Mouse (Mus musculus) lung, postnatal 10 days (tissue): ENCODE results near the gene Fam25c.

Source experiments
- DNase-seq: peaks from one replicate; pipeline ENCODE4 v3.0.0; 2021

Fam25c gene

GRCm38 (mm10) chr14:34363490-34364253 lies 8.4 kb upstream of the Fam25c start:
- peak; percentile 81 for DNase-seq

- peak; percentile 85 for DNase-seq
Observed at GRCm38 (mm10) chr14:34362726-34363445, 7.7 kb upstream of the Fam25c start.

GRCm38 (mm10) chr14:34362135-34362534 lies 6.9 kb upstream of the Fam25c start:
- DNase-seq: no peak

- no peak for DNase-seq
Observed at GRCm38 (mm10) chr14:34360251-34360650, 5.0 kb upstream of the Fam25c start.

- DNase-seq: no peak
Observed at GRCm38 (mm10) chr14:34359676-34360244, 4.5 kb upstream of the Fam25c start.

GRCm38 (mm10) chr14:34357671-34358455 lies 2.6 kb upstream of the Fam25c start:
- DNase-seq: peak; percentile 24

- DNase-seq: no peak
Observed at GRCm38 (mm10) chr14:34354456-34354855, 777 bp downstream of the Fam25c start.

GRCm38 (mm10) chr14:34353326-34353725 lies 1.9 kb downstream of the Fam25c start:
- peak; percentile 32 for DNase-seq

GRCm38 (mm10) chr14:34352523-34352922 lies 2.7 kb downstream of the Fam25c start:
- DNase-seq: no peak

- DNase-seq: no peak
Observed at GRCm38 (mm10) chr14:34351660-34352059, 3.6 kb downstream of the Fam25c start.

- DNase-seq: peak; percentile 42
Observed at GRCm38 (mm10) chr14:34349007-34349406, 6.2 kb downstream of the Fam25c start.

GRCm38 (mm10) chr14:34348301-34348700 lies 6.9 kb downstream of the Fam25c start:
- no peak for DNase-seq

- no peak for DNase-seq
Observed at GRCm38 (mm10) chr14:34347084-34347483, 8.1 kb downstream of the Fam25c start.

GRCm38 (mm10) chr14:34345771-34346566 lies 9.3 kb downstream of the Fam25c start:
- no peak for DNase-seq

- DNase-seq: no peak
Observed at GRCm38 (mm10) chr14:34344361-34344760, 10.9 kb downstream of the Fam25c start.

GRCm38 (mm10) chr14:34343078-34343477 lies 12.2 kb downstream of the Fam25c start:
- no peak for DNase-seq

- no peak for DNase-seq
Observed at GRCm38 (mm10) chr14:34341993-34342392, 13.2 kb downstream of the Fam25c start.

- no peak for DNase-seq
Observed at GRCm38 (mm10) chr14:34339446-34339845, 15.8 kb downstream of the Fam25c start.

GRCm38 (mm10) chr14:34332476-34332875 lies 22.8 kb downstream of the Fam25c start:
- no peak for DNase-seq

- no peak for DNase-seq
Observed at GRCm38 (mm10) chr14:34331886-34332285, 23.3 kb downstream of the Fam25c start.

GRCm38 (mm10) chr14:34330657-34331158 lies 24.5 kb downstream of the Fam25c start:
- DNase-seq: no peak

- DNase-seq: no peak
Observed at GRCm38 (mm10) chr14:34327618-34328017, 27.6 kb downstream of the Fam25c start.
